Mouse (Mus musculus): ENCODE data around the gene Prcp. TPM values are rescaled to one million over a fixed set of nuclear protein-coding genes. Genes with fewer than 3 reads are reported as not detected.
A peak's percentile ranks its signal among the peaks of the same experiment; 100 is the strongest.

Gene Prcp
- 16.5 and 18.3 TPM in 2 replicates for polyA plus RNA-seq (2015; fragmentation: Nextera tagmentation; extraction: Ambion mirVana)

DNA sequence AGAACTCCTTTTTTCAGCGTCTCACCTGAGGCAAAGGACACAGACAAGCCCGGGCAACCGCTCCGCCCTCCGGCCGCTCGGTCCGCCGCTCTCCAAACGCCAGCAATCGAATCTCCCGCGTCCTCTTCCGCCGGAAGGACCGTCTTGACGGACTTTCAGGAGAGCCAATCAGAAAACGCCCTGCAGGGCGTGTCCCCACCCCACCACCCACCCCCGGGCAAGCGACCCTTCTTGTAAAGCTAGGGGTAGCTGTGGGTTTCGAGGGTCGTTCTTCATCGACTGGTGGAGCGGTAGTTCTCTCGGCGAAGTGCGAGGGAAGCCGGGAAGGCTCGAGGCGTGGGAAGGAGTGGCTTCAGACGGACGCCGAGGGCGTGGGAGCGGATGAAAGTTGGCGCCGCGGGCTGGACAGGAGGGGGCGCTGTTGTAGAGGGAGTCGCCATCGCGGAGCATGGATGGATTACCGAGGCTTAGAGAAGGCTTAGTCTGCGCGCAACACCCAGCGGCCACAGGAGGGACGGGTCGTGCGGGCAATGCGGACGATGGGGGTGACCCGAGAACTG, at the start of gene Prcp, which contains the start of gene Ddias:
TSS of gene Prcp (plus strand) at position 355 of the 560 bp plus-strand sequence.
TSS of gene Ddias (minus strand) at position 132 of the 560 bp plus-strand sequence.
- peak within 1 kb of the TSS; percentile 91 for H3K4me2 ChIP-seq
- peaks cover 62% of the 10 kb centered on the region for H3K4me1 ChIP-seq (replicated peaks)
- DNase-seq, result peak; percentile 88
- H3K9me3 ChIP-seq (replicated peaks), result no peaks in the 10 kb centered on the region
- peak within 1 kb of the TSS; percentile 99 for H3K27ac ChIP-seq
- H3K36me3 ChIP-seq, result peaks cover 11% of the 10 kb centered on the region
- ATAC-seq (ENCODE audit: low read depth), result peak; percentile 71
- no peaks in the 10 kb centered on the region for H3K27me3 ChIP-seq
- H3K9ac ChIP-seq, result peak within 1 kb of the TSS; percentile 91
- under 1% methylated on average over 53 of the region's 53 CpGs for WGBS (ENCODE audit: insufficient replicate concordance)
- peak within 1 kb of the TSS; percentile 78 for H3K4me3 ChIP-seq (replicated peaks)

DNA sequence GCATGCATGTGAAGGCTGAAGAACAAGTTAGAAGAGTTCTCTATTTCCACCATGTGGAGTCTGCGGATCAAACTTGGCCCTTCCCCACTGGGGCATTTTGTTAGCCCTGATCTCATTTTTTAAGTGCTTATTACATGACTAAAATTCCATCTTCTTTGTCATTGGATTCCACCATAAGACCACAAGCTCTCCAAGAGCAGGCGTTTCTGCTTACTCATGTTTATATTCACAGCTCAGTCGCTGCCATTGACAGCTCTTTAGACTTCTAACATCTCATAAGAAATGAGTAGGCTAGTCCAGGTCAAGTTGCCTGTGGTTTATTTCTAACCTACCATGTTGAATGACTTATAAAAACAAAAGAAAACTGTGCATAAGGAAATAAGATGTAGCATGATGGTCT, 48.0 kb upstream of the Prcp start:
- H3K27me3 ChIP-seq, result no peaks in the 10 kb centered on the region
- 67% methylated on average over 3 of the region's 3 CpGs for WGBS (ENCODE audit: insufficient replicate concordance)

DNA sequence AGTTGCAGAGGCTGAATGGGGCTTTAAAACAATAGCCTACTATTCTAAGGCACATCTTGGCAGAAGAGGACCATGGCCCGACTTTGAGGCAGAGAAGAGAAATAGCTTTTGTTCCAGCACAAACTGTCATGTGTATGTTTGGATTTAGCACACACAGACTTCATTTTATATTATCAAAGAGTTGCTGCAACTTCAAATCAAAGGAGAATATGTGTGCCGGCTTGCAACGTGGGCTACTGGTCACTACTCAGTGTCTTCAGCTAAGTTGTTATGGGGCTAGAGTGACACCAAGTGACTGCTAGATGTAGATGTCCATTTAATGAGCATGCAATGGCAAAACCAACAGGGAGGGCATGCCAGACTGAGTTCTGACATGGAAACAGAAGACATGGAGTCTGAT, 46.3 kb upstream of the Prcp start:
- Histone ChIP-seq H3K4me1 (replicated peaks) (no peaks in the 10 kb centered on the region), H3K4me3 (replicated peaks) (no peak overlapping the region), H3K36me3 (no peaks in the 10 kb centered on the region), H3K27me3 (no peaks in the 10 kb centered on the region), H3K27ac (no peak overlapping the region), H3K9ac (no peak overlapping the region), H3K9me3 (replicated peaks) (no peaks in the 10 kb centered on the region), H3K4me2 (no peak overlapping the region)
- 50% methylated on average over 3 of the region's 3 CpGs for WGBS (ENCODE audit: insufficient replicate concordance)
- ATAC-seq (ENCODE audit: low read depth) (no peak), DNase-seq (no peak)

More for the DNA sequence above, 48.0 kb upstream of the Prcp start:
- Histone ChIP-seq H3K4me2 (no peak overlapping the region), H3K9me3 (replicated peaks) (no peaks in the 10 kb centered on the region), H3K9ac (no peak overlapping the region), H3K27ac (no peak overlapping the region), H3K36me3 (no peaks in the 10 kb centered on the region), H3K4me1 (replicated peaks) (no peaks in the 10 kb centered on the region), H3K4me3 (replicated peaks) (no peak overlapping the region)
- ATAC-seq (ENCODE audit: low read depth) (no peak), DNase-seq (no peak)

DNA sequence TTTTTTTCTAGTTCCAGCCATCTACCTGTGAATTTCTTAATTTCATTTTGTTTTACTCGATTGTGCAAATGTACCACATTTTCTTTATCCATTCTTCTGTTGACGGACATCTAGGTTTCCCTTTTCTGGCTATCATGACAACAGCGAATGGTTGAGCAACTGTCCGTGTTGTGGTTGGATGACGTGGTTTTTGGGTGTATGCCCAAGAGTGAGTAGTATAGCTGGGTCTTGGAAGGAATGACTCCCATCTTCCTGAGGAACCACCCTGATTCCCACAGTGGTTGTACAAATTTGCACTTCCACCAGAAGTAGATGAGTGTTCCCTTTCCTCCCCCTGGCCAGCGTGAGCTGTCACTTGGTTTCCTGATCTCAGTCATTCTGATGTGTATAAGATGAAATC, 41.9 kb upstream of the Prcp start:
- ATAC-seq (ENCODE audit: low read depth) (no peak), DNase-seq (no peak)
- WGBS (ENCODE audit: insufficient replicate concordance), result 50% methylated on average over 6 of the region's 6 CpGs
- Histone ChIP-seq H3K9me3 (replicated peaks) (no peaks in the 10 kb centered on the region), H3K4me3 (replicated peaks) (no peak overlapping the region), H3K9ac (no peak overlapping the region), H3K4me2 (no peak overlapping the region), H3K36me3 (no peaks in the 10 kb centered on the region), H3K27ac (no peak overlapping the region), H3K27me3 (no peaks in the 10 kb centered on the region), H3K4me1 (replicated peaks) (no peaks in the 10 kb centered on the region)

DNA sequence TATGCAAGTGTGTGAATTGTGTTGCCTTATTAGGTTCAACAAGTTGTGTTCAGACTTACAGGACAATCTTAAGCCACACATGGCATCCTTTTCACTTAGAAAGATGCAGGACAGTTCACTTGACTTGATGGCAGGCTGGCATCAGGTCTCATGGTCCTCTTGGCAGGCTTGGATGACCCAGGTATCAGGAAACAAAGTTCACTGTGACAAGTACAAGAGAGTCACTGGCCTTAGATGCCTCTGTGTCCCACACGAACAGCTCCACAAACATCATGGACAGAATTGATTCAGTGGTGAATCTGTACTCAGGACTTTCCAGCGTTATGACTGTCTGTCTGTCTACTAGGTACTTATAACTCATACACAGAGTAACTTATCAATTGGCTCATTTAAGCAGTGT, 39.9 kb upstream of the Prcp start:
- no peak for DNase-seq
- Histone ChIP-seq H3K27ac (no peak overlapping the region), H3K27me3 (no peaks in the 10 kb centered on the region), H3K4me1 (replicated peaks) (no peaks in the 10 kb centered on the region), H3K4me3 (replicated peaks) (no peak overlapping the region), H3K36me3 (no peaks in the 10 kb centered on the region), H3K9me3 (replicated peaks) (no peaks in the 10 kb centered on the region), H3K4me2 (no peak overlapping the region), H3K9ac (no peak overlapping the region)
- WGBS (ENCODE audit: insufficient replicate concordance), result 78% methylated on average over 2 of the region's 2 CpGs
- ATAC-seq (ENCODE audit: low read depth), result no peak

DNA sequence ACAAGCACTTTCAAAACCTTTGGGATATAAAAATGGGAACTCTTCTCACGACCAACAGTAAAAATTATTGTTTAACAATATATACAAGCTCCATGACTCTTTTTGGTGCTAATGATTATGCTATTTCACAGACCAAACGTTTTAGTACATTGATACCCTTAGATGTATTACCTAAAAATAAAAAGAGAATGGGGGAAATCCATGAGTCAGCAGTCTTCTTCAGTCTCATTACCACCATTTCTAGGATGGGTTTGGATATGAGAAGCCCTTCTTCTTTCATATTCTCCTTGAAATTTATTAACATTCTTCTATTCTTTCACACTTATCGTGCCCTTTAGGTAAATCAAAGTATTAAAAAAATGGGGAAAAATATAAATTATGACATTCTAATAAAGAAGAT, 37.8 kb upstream of the Prcp start:
- ATAC-seq (ENCODE audit: low read depth), result no peak
- Histone ChIP-seq H3K36me3 (no peaks in the 10 kb centered on the region), H3K9me3 (replicated peaks) (no peaks in the 10 kb centered on the region), H3K4me2 (no peak overlapping the region), H3K4me1 (replicated peaks) (no peaks in the 10 kb centered on the region), H3K4me3 (replicated peaks) (no peak overlapping the region), H3K9ac (no peak overlapping the region), H3K27ac (no peak overlapping the region), H3K27me3 (no peaks in the 10 kb centered on the region)
- WGBS (ENCODE audit: insufficient replicate concordance), result 58% methylated on average over 3 of the region's 3 CpGs
- DNase-seq, result no peak

DNA sequence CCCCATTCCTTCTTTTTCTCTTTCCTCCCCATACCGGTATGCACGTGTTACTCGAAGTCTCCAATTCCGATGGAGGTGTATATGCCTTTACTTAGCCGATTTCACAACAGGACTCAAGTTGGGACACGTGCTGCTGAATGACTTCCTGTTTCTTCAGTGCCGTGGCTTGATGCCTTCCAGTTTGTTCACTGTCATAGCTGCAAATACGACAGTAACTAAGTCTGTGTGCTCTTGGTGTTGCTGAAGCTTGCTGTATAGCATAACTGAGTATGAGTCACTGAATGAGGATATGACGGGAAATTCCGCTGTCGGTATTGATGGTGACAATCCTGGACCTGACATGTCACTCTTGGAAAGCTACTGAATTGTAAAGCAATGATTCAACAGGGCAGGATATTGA, 37.0 kb upstream of the Prcp start:
- Histone ChIP-seq H3K36me3 (no peaks in the 10 kb centered on the region), H3K27me3 (no peaks in the 10 kb centered on the region), H3K9me3 (replicated peaks) (no peaks in the 10 kb centered on the region), H3K9ac (no peak overlapping the region), H3K4me1 (replicated peaks) (no peaks in the 10 kb centered on the region), H3K4me2 (no peak overlapping the region), H3K4me3 (replicated peaks) (no peak overlapping the region), H3K27ac (no peak overlapping the region)
- no peak for ATAC-seq (ENCODE audit: low read depth)
- DNase-seq, result no peak
- 51% methylated on average over 11 of the region's 11 CpGs for WGBS (ENCODE audit: insufficient replicate concordance)

DNA sequence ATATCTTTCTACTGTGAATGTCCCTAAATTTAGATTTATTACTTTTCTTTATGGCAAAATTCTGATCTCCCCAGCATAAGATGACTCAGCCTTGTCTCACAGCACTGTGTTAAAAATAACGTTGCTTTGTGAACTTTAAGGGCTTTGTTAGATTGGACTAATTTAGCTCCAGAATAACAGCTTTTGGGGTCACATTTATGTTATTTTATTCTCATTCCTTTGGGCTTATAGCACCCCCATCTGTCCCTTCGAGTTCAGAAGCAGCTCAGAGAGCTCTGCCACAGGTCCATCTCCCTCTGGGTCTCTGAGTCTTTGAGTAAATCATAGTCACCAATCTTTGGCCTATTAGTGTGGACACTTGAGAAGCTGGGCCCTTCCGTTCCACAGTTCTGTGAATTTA, 36.4 kb upstream of the Prcp start:
- H3K27ac ChIP-seq, result no peak overlapping the region
- no peaks in the 10 kb centered on the region for H3K9me3 ChIP-seq (replicated peaks)
- ATAC-seq (ENCODE audit: low read depth) (no peak), DNase-seq (no peak)
- no peak overlapping the region for H3K9ac ChIP-seq
- no peaks in the 10 kb centered on the region for H3K36me3 ChIP-seq
- no peaks in the 10 kb centered on the region for H3K4me1 ChIP-seq (replicated peaks)
- no peak overlapping the region for H3K4me3 ChIP-seq (replicated peaks)
- no peak overlapping the region for H3K4me2 ChIP-seq
- no peaks in the 10 kb centered on the region for H3K27me3 ChIP-seq
- WGBS (ENCODE audit: insufficient replicate concordance), result 56% methylated on average over 3 of the region's 3 CpGs

DNA sequence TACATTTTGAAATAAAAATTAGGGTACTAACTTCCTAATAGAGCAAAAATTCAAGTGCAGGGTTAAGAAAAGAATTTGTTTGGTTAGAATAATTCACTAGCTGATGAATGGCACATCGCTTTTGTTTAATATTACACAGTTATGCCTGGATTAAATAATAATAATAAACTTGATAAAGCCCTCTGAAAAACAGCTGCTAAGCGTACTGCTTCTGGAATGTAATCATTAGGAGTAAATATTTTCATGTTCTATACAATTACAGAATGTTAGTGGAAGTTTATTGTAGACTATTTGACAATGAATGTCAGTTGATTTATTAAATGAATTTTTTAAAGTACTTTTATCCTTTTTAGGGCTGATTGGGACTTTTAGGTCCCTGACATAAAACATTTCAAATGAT, 32.0 kb upstream of the Prcp start:
- Histone ChIP-seq H3K27me3 (no peaks in the 10 kb centered on the region), H3K4me2 (no peak overlapping the region), H3K4me1 (replicated peaks) (no peaks in the 10 kb centered on the region), H3K36me3 (no peaks in the 10 kb centered on the region), H3K4me3 (replicated peaks) (no peak overlapping the region), H3K27ac (no peak overlapping the region), H3K9ac (no peak overlapping the region), H3K9me3 (replicated peaks) (no peaks in the 10 kb centered on the region)
- DNase-seq (no peak), ATAC-seq (ENCODE audit: low read depth) (no peak)
- WGBS (ENCODE audit: insufficient replicate concordance), result 57% methylated on average over 2 of the region's 2 CpGs

DNA sequence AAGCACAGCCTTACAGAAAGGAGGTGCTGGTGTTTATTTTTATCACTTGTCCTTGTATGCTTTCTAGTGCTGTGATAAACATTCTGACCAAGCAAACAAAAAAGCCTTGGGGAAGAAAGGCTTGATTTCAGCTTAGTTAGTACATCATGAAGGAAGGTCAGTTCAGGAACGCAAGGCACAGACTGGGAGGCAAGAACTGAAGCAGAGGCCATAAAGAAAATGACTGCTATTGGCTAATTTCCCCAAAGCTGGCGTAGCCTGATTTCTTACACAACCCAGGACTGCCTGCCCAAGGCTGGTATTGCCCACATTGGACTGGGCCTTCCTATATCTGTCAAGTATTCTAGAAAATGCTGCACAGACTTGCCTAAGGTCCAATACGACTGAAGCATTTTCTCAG, 26.0 kb upstream of the Prcp start:
- Histone ChIP-seq H3K4me1 (replicated peaks) (no peaks in the 10 kb centered on the region), H3K4me2 (no peak overlapping the region), H3K27ac (no peak overlapping the region), H3K9me3 (replicated peaks) (no peaks in the 10 kb centered on the region), H3K4me3 (replicated peaks) (no peak overlapping the region), H3K9ac (no peak overlapping the region), H3K36me3 (no peaks in the 10 kb centered on the region), H3K27me3 (no peaks in the 10 kb centered on the region)
- no peak for DNase-seq
- ATAC-seq (ENCODE audit: low read depth), result no peak
- 69% methylated on average over 3 of the region's 3 CpGs for WGBS (ENCODE audit: insufficient replicate concordance)

DNA sequence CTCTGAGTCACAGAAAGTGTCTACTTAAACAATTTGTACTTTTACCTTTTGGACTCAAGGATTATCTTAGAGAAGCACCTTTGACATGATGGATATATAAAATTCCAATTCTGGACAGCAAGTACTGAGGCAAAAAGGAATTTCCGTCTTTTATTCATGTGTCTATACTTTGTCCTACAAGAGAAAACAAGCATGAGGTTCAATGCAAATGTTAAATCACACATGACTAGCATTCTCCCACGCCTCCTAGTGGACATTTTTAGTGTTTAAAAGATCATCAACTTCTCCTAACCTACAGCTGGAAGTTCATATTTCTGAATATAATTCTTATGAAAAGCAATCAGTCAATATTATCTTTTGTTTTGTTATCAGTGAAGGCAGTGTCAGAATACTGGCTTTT, 7.7 kb upstream of the Prcp start:
- no peak for DNase-seq
- no peak overlapping the region for H3K9ac ChIP-seq
- peaks cover 36% of the 10 kb centered on the region for H3K36me3 ChIP-seq
- 0 out of 2 replicates have a peak, but pooled peaks cover 4% of the 10 kb centered on the region for H3K4me1 ChIP-seq (replicated peaks)
- no peaks in the 10 kb centered on the region for H3K27me3 ChIP-seq
- no peak overlapping the region for H3K27ac ChIP-seq
- WGBS (ENCODE audit: insufficient replicate concordance), result 18% methylated on average over 2 of the region's 2 CpGs
- no peak for ATAC-seq (ENCODE audit: low read depth)
- no peak overlapping the region for H3K4me2 ChIP-seq
- no peak overlapping the region for H3K4me3 ChIP-seq (replicated peaks)
- H3K9me3 ChIP-seq (replicated peaks), result no peaks in the 10 kb centered on the region

DNA sequence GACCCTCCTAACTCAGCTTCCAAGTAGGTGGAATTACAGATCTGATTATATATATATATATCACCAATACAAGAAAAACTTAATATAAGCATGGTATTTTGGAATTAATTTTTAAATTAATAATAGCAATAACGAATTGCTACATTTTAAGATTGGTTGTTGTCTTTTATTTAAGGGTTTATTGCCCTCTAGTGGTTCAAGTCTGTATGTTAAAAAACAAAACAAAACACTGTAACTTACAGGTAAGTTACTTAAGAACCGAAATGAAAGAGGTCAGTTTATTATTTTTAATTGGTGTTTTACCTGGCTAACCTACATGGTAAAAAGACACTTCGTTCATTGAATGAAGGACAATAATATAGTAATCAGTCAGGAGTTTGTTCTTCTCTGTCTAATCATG, 4.1 kb upstream of the Prcp start:
- no peaks in the 10 kb centered on the region for H3K9me3 ChIP-seq (replicated peaks)
- H3K36me3 ChIP-seq, result peaks cover 25% of the 10 kb centered on the region
- no peak overlapping the region for H3K9ac ChIP-seq
- peaks cover 24% of the 10 kb centered on the region for H3K4me1 ChIP-seq (replicated peaks)
- H3K4me3 ChIP-seq (replicated peaks), result no peak overlapping the region
- ATAC-seq (ENCODE audit: low read depth) (no peak), DNase-seq (no peak)
- no peaks in the 10 kb centered on the region for H3K27me3 ChIP-seq
- no peak overlapping the region for H3K27ac ChIP-seq
- no peak overlapping the region for H3K4me2 ChIP-seq
- 65% methylated on average over 3 of the region's 3 CpGs for WGBS (ENCODE audit: insufficient replicate concordance)
